Mouse (Mus musculus) heart, postnatal 0 days (tissue): ENCODE measurements around the gene Mymx. TPM values are rescaled to one million over a fixed set of nuclear protein-coding genes. Genes with fewer than 3 reads are reported as not detected.

Experiments used
- ATAC-seq: fragments of 200-750 bp; cut with Nextera tagmentation; 2 replicates; pipeline ENCODE4 v1.8.0; 2017; ENCODE audit warnings: low read depth, moderate number of reproducible peaks, moderate library complexity; ENCODE audit not compliant: insufficient read depth
- DNase-seq: peaks from one replicate; pipeline ENCODE4 v3.0.0-alpha.2; 2016; ENCODE audit warnings: low spot score
- H3K27ac ChIP-seq: fragments of 300-500 bp; sonication (generic); 2 replicates; pipeline ENCODE4 v1.5.1; 2014; ENCODE audit warnings: low read depth, mild to moderate bottlenecking
- H3K27me3 ChIP-seq: fragments of 300-500 bp; sonication (generic); 2 replicates; pipeline ENCODE4 v1.6.1; 2014; ENCODE audit warnings: low read length, mixed read lengths; ENCODE audit not compliant: control insufficient read depth, insufficient read depth
- H3K36me3 ChIP-seq: fragments of 300-500 bp; sonication (generic); replicated peaks from 2 replicates; pipeline ENCODE4 v1.6.1; 2014; ENCODE audit warnings: low read length, mixed read lengths; ENCODE audit not compliant: control insufficient read depth, insufficient read depth
- H3K4me1 ChIP-seq: fragments of 300-500 bp; sonication (generic); 2 replicates; pipeline ENCODE4 v1.6.1; 2014; ENCODE audit warnings: antibody characterized with exemption; ENCODE audit not compliant: control insufficient read depth, insufficient read depth
- H3K4me2 ChIP-seq: fragments of 300-500 bp; sonication (generic); 2 replicates; pipeline ENCODE4 v1.6.1; 2014; ENCODE audit warnings: low read depth, mild to moderate bottlenecking, low read length, moderate library complexity
- H3K4me3 ChIP-seq: fragments of 300-500 bp; sonication (generic); 2 replicates; pipeline ENCODE4 v1.5.1; 2014; ENCODE audit warnings: low read depth, low read length
- H3K9ac ChIP-seq: fragments of 300-500 bp; sonication (generic); replicated peaks from 2 replicates; pipeline ENCODE4 v1.6.1; 2014; ENCODE audit warnings: low read depth, low read length, mixed read lengths
- H3K9me3 ChIP-seq: fragments of 300-500 bp; sonication (generic); replicated peaks from 2 replicates; pipeline ENCODE4 v1.6.1; 2016; ENCODE audit warnings: low read length; ENCODE audit not compliant: control insufficient read depth
- CTCF ChIP-seq: IDR thresholded peaks from 2 replicates; pipeline ENCODE4 v1.5.1; 2016; ENCODE audit warnings: antibody characterized with exemption, control low read depth, low read depth
- EP300 ChIP-seq: IDR thresholded peaks from 2 replicates; pipeline ENCODE4 v1.6.1; 2016; ENCODE audit warnings: antibody characterized with exemption, low read depth
- WGBS: fragments of 180-500 bp; shearing (Covaris S2); extraction: QIAGEN DNeasy Blood & Tissue Kit; methylation state at CpG from one replicate; pipeline ENCODE4 v1.1.7; 2014; 5-methylcytosine and 5-hydroxymethylcytosine counted together
- polyA plus RNA-seq: library from polyadenylated mRNA; unstranded; fragments of >200 nt; fragmentation: Nextera tagmentation; extraction: Ambion mirVana; gene quantifications from 2 replicates; pipeline ENCODE4 v1.2.1, GENCODE M21; 2015
- total RNA-seq: library from RNA; depleted of rRNA; stranded (reverse); fragments of >200 nt; gene quantifications from 2 replicates; pipeline ENCODE4 v1.2.3, GENCODE M21; 2014; ENCODE audit warnings: low replicate concordance

Mymx gene
- total and polyA plus RNA-seq, 2 experiments from 2014 or later, result not detected

- no peak overlapping the region for H3K27ac ChIP-seq
- no peak overlapping the region for H3K4me3 ChIP-seq
- H3K27me3 ChIP-seq, result no peaks in the 10 kb centered on the region
- no peaks in the 10 kb centered on the region for H3K9me3 ChIP-seq
- TF ChIP-seq CTCF (no peak), EP300 (no peak)
- no peak overlapping the region for H3K9ac ChIP-seq
- H3K4me1 ChIP-seq, result 0 out of 2 replicates have a peak, but pooled peaks cover 11% of the 10 kb centered on the region
- no peaks in the 10 kb centered on the region for H3K36me3 ChIP-seq
- 80% methylated on average over 3 of the region's 3 CpGs for WGBS
- DNase-seq (no peak), ATAC-seq (no peak)
- H3K4me2 ChIP-seq, result no peak overlapping the region
Measured at GRCm38 (mm10) chr17:45616679-45617078, 14.8 kb upstream of the Mymx start.

- 0 out of 2 replicates have a peak, but pooled peaks cover 11% of the 10 kb centered on the region for H3K4me1 ChIP-seq
- WGBS, result 54% methylated on average over 4 of the region's 4 CpGs
- TF ChIP-seq CTCF, result no peak
- TF ChIP-seq EP300, result no peak
- no peak overlapping the region for H3K4me3 ChIP-seq
- DNase-seq, result no peak
- ATAC-seq, result no peak
- no peaks in the 10 kb centered on the region for H3K27me3 ChIP-seq
- no peaks in the 10 kb centered on the region for H3K36me3 ChIP-seq
- no peak overlapping the region for H3K27ac ChIP-seq
- H3K9ac ChIP-seq, result no peak overlapping the region
- no peak overlapping the region for H3K4me2 ChIP-seq
- H3K9me3 ChIP-seq, result no peaks in the 10 kb centered on the region
Measured at GRCm38 (mm10) chr17:45616046-45616650, 14.2 kb upstream of the Mymx start.

GRCm38 (mm10) chr17:45612921-45613320 is 11.0 kb upstream of the Mymx start:
- TF ChIP-seq CTCF (no peak), EP300 (no peak)
- ATAC-seq (no peak), DNase-seq (no peak)
- peaks cover 10% of the 10 kb centered on the region for H3K4me1 ChIP-seq
- H3K9me3 ChIP-seq, result no peaks in the 10 kb centered on the region
- H3K9ac ChIP-seq, result no peak overlapping the region
- 75% methylated on average over 7 of the region's 7 CpGs for WGBS
- no peak overlapping the region for H3K4me2 ChIP-seq
- H3K4me3 ChIP-seq, result no peak overlapping the region
- no peaks in the 10 kb centered on the region for H3K27me3 ChIP-seq
- no peaks in the 10 kb centered on the region for H3K36me3 ChIP-seq
- H3K27ac ChIP-seq, result no peak overlapping the region

- H3K4me1 ChIP-seq, result peaks cover 10% of the 10 kb centered on the region
- no peak for TF ChIP-seq EP300
- no peak for TF ChIP-seq CTCF
- H3K9me3 ChIP-seq, result no peaks in the 10 kb centered on the region
- H3K4me3 ChIP-seq, result no peak overlapping the region
- no peaks in the 10 kb centered on the region for H3K36me3 ChIP-seq
- H3K27ac ChIP-seq, result no peak overlapping the region
- no peak overlapping the region for H3K4me2 ChIP-seq
- 70% methylated on average over 8 of the region's 8 CpGs for WGBS
- H3K9ac ChIP-seq, result no peak overlapping the region
- ATAC-seq (no peak), DNase-seq (no peak)
- no peaks in the 10 kb centered on the region for H3K27me3 ChIP-seq
Measured at GRCm38 (mm10) chr17:45612008-45612407, 10.1 kb upstream of the Mymx start.

- Histone ChIP-seq H3K9ac (no peak overlapping the region), H3K36me3 (no peaks in the 10 kb centered on the region), H3K27ac (peak overlapping the region; percentile 83), H3K9me3 (no peaks in the 10 kb centered on the region), H3K27me3 (no peaks in the 10 kb centered on the region), H3K4me3 (no peak overlapping the region), H3K4me2 (peak overlapping the region; percentile 44), H3K4me1 (peaks cover 10% of the 10 kb centered on the region)
- DNase-seq (no peak), ATAC-seq (peak; percentile 83)
- TF ChIP-seq EP300 (no peak), CTCF (no peak)
- WGBS, result 15% methylated on average over 5 of the region's 5 CpGs
Measured at GRCm38 (mm10) chr17:45610144-45610866, 8.4 kb upstream of the Mymx start.
